Mouse (Mus musculus) ES-CJ7 (cell line): ENCODE measurements at regions not wholly inside any gene's neighbourhood (a gene's known extent, or its start where the extent isn't known, plus 50 kb on each side); places are given as distances from the start of the nearest gene placed in this dataset.

Experiments
- DNase-seq: peaks from one replicate; pipeline ENCODE4 v3.0.0; 2011; ENCODE audit warnings: low read depth, low spot score

DNA sequence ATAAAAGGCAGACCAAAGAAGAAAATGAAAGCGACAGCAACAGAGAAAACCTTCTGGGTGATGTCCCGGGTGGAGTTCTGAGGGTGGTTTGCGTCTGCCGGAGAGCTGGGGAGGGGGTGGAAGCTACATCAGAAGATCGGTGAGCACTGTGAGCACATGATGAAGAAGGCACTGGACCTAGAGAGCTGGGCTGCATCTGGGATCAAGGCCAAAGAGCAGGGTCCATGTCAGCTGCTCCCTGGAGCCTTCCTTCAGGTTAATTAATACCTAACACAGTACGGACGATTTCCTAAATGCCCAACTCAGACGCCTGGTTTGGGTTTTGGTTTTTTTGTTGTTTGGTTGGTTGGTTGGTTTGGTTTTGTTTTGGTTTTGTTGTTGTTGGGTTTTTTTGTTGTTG, 228.6 kb upstream of the Zfp637 start:
- DNase-seq, result no peak

DNA sequence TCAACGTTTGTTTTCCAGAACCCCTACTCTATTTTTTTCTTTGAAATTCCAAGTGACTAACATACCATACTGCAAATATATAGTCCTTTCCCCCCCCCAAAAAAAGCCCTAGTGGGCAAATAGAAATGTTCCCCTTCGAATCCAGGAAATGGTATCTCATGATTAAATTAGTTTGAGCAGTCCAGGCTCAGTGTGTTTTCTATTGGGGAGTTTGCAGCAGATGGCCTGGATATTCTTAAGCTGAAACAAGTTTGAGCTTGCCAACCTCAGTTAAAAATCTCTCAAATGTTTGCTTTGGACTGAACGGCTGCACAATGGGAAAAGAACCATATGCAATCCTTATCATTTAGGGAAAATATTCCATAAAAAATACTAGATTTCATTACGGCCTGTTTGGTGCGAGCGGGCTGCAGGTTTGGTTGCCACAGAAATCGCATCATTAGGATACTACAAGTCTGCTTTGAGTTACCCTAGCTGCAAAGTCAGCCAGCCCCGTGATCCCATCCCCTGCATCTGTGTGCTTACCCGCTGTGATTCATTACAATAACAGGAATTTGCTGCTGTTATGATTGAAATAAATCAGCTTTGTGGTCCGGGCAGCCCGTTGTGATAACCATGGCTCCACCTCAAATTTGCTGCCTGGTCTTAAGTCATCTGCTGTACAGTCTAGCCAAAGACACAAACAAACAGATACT, 227.2 kb upstream of the Zfp637 start:
- DNase-seq, result no peak

DNA sequence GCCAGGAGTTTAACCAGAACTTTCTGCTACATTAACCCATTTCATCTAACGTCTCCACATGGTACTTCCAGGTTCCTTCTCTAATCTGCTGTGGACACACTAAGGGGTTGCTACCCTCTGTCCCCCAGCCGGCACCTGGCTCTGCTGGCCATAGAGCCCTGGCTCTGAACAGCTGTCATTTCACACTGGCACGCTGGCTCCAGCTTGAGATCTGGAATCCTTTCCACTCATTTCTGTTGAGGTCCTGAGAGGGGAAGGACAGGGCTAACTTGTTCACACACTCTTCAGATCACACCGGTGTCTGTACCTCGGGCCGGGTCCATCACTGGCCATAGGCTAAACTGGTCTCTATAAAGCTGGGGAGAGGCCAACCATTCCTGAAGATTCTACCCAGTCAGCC, 226.6 kb upstream of the Zfp637 start:
- no peak for DNase-seq

DNA sequence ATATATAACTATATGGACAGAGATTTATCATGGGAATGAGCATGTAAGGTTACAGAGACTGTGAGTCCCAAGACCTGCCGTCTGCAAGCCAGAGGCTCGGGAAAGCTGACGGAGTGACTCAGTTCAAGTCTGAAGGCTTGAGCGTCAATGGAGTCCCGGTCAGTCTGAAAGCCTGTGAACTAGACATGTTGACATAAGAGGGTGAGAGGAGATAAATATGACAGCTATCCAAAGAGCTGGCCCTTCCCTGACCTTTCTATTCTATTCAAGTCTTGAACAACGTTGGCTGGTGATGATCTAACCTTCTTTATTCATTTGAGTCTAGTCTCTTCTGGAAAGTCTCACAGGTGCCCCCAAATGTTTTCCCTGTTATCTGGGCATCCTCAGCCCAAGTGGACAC, 223.8 kb upstream of the Zfp637 start:
- no peak for DNase-seq

DNA sequence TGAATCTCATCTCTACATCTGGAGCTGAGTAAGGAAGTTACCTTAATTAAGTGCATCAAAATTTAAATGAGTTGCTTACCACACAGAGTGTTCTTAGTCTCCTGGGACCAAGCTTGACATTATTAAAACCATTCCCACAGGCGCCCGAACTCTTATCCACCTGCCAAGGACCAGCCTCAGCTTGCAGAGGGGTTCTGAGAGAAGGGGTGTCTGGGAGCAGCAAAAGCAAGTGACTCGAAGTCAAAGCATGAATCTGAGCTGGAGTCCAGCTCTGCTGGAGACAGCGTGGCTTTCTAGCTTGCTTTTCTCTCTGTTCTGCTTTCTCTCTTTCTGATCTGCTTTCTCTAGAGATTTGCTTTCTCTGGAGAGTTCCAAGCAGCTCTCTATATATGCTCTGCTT, 223.0 kb upstream of the Zfp637 start:
- no peak for DNase-seq

DNA sequence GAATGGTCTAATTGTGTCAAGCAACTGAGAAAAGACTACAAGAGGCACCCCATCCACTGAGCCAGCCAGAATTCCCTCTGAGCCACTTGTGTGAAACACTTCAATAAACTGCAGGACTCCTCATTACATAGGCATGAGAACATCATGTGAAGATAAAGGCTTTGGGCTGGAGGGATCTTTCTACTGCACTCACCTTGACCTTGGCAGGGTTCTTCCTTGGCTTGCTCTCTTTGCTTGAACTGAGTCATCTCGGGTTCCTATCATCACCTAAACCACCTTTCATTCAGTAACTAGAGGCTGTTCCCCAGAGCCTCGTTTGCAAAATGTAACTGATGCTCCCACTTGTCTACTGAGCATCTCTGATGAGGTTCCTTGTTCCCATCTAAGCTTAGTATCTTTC, 221.4 kb upstream of the Zfp637 start:
- DNase-seq, result no peak

DNA sequence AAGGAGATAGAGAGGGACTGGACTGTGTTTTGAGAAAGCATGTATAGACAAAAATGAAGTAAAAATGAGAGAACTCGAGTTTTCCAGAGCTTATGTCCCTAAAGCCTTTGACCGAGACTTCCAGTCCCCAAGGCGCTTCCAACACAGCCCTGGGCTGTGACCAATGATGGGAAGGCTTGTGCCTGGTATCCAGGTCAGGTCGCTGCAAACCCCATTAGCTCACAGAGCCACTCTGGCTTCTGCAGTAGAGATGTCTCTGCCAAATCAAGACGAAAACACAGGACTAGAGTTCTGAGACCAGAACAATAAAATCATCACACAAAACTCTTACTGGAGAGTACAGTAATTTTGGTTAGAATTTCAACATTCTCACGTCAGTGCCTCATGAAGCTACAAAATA, 218.5 kb upstream of the Zfp637 start:
- DNase-seq, result no peak

DNA sequence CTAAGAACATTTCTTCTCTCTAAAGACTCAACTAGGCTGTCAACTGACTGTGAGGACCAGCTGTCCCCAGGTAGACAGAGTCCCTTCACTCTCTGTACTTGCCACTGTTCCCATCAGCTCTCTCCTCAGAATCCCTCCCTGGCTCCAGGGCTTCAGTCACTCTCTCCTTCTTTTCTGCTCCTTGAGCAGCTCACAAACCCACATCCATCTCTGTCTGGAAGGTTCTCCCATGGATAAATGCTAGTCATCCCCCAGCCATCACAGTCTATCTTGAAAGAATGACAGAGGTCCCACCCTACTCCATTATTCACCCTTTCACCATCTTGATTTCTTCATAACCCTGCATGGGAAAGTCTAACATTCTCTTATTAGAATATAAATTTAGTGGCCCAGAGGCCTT, 218.0 kb upstream of the Zfp637 start:
- no peak for DNase-seq

DNA sequence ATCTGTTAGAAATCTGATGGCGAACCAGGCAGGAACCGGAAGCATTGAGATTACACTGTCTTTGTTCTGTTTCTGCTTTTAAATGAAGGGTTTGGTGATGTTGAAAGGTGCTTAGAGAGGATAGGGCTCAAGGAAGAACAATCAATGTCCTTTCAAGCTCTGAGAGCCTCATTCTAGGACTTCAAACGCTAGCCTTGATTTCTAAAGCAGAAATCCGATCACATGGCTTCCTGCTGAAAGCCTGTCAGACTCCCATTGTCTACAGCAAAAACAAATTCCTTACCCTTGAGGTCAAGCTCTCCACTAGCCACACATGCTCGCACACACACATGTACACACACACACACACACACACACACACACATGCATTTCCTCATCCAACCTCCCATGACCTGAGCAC, 215.3 kb upstream of the Zfp637 start:
- DNase-seq, result no peak

DNA sequence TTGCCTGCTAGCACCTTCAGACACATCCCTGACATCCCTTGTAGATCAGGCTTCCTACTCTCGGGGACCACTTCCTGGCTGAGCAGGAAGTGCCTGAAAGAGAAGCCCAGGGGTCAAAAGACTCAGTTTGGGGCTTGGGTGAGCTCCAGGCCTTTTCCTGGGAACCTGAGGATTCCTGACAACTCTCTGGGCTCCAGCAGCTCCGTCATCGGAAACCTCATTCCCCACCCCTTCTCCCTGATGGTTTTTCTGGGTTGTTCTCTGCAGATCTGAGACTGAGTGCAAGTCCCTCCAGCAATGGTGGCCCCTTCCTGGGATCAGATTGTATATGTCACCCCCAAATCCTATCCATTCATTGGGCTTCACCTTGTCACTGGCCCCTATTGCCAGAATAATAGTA, 213.5 kb upstream of the Zfp637 start:
- DNase-seq, result no peak

DNA sequence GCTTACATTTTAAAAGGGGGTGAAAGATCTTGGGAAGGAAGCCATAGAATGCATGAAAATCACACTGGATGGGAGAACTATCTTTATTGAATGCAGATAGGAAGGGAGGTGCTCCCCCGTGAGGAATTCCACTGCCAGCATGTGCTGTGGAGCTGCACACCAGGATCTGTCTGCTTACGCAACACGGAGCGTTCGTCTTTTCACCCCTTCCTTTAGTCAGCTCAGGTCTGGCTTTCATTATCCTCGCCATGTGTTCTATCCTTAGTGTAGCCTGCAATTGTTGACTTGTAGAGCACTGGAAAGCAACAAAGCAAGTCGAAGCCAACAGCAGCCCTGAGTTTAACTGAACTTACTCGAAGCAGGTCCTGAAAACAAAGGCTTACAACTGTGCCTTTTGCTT, 194.4 kb upstream of the Zfp637 start:
- DNase-seq, result no peak

DNA sequence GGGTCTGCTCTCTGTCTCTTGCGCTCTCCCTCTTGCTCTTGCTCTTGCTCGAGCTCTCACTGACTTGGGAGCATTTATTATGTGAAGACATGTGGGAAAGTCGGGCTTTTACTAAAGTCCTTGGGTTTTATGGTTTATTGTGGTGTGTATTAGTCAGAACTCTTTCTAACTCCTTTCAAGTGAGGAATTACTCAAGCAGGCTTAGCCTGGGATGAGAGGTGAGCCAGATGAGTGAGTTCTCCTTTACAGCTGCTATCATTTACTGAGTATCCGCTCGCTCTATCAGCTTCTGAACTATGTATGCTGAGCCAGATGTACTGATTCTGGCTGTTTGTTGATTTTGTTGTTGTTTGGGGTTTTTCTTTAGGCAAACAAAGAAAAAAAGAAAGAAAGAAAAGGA, 190.4 kb upstream of the Zfp637 start:
- DNase-seq, result no peak

DNA sequence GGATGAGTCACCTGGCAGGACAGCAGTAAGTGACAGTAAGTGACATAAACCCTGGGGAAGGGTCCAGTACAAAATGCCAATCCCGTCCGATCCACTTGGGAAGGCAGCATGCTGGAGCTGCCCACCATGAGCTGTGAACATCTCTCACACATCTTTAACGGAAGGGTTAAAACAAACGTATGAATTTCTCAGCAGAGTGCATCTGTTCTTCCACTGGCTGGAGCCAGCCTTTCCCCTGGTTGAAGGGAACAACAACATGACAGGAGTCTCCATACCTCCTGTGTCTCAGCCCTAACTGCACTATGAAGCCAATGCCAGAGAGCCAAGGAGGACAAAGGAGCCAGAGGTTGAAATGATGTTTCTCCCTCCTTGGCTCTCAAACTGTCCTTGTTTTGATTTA, 189.4 kb upstream of the Zfp637 start:
- no peak for DNase-seq

DNA sequence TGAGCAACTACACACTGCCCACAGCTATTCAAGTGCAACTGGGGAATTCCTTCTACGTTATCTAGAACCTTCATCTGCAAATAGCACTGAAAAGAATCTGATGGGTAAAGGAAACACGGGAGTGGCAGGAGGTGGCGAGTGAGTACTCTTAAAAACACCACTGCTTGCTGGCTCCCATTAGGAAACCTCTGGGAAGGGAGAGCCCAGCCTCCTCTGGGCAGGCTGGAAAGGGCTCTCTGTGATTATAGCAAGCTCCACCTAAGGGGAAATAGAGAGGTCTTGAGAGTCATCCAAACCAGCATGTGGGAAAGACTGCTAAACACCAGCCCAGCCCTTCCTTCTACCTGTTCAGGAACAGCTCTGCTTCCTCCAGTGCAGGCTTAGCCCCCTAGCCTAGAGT, 189.0 kb upstream of the Zfp637 start:
- DNase-seq, result no peak

DNA sequence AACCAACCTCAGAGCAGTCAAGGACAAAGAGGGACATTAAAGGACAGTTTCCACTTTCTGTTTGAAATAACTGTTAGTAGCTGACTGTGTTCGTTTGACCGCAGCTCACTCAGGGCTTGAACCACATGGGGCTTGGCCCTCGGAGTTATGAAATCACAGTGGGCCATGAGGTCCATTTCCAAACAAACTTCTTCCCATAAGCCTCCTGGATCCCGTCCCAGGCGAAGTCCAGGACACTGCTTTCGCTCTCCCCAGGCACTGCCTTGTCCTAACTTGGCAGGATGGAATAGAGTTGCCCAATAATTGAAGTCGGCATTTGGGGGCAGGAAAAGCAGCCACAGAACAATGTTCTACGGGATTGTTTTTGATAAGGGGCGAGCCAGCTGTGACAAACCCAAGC, 188.1 kb upstream of the Zfp637 start:
- no peak for DNase-seq

DNA sequence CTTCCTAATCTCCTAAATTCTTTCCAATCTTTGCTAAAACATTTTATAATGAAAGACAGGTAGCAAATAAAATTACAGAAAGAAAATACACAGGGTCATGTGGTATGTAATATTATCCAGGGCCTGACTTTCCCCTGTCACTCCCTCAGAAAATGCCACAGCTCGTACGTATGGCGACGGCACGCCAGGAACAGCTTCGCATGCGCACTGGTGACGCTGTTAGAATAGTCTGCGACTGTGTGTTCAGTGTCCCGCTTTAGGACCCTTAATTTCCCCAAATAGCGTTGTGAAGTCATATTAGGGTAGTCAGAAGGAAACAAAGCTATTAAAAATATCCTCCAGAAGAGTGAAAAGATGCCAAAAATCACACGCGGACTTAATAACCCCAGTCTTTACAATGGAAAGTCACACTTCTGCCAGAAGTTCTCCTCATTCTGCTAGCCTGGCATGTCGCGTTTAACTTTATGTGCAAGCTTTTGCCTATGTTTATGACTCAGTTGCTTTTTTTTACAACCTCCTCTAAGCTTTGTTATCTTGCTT, 187.0 kb upstream of the Zfp637 start:
- no peak for DNase-seq

DNA sequence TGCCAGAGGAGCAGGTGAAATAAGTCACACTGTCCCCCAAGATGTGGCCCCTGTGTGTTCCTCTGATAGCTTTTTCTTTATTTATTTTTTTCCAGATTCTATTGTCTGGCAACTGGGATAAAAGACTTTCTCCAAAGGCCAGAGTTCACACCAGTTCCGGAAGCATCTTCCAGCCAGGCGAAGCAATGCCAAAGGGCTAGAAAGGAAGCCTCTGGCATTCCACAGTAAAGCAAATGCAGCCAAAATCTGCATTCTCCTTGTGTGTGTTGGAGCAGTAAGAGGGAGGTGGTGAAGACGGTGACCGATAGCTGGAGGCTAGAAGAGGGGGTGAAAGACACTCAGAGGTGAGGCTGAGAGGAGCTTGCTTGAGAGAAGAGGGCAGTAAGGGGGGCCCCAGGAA, 185.0 kb upstream of the Zfp637 start:
- no peak for DNase-seq

DNA sequence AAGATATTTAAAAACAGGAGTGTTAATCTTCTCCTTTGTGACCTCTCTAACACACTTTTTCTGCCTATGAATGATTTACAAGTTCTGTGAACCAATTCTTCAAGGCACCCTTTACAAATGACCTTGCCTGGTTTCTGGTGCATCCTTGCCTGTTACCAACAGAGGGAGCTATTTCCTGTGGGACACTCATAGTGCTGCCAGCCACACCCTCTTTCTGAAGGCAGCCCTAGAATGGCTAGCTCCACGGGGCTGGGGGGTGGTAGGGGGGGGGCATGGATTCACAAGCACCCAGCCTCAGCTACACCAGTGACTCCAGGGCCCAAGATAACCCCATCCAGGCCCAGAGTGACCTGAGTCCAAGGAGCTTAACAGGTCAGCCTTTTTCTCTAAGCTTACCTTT, 180.4 kb upstream of the Zfp637 start:
- DNase-seq, result peak; percentile 54

DNA sequence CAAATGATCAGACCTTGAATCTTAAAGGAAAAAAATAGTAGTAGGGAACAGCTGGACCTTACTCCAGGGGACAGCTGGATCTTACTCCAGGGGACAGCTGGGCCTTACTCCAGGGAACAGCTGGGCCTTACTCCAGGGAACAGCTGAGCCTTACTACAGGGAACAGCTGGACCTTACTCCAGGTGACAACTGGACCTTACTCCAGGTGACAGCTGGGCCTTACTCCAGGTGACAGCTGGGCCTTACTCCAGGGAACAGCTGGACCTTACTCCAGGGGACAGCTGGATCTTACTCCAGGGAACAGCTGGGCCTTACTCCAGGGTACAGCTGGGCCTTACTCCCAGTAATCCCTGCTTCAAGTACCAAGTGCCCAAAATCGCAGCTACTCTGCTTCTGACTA, 178.3 kb upstream of the Zfp637 start:
- DNase-seq, result no peak

DNA sequence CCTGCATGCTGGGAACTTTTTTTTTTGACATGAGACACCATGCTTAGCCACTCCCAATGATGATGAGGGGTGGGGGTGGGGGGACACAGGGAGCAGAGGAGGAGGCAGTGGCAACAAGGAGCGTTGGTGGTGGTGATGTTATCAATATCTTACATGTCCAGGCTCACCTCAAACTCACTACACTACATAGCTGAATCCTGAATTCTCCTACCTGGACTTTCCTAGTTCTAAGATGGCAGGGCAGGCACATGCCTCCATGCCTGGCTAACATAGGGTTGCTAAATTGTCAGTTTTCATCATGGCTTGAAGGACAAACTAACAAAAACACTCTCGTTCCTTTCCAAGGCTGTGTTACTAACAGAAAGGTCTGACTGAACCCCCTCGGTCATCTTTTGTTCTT, 170.6 kb upstream of the Zfp637 start:
- DNase-seq, result no peak

DNA sequence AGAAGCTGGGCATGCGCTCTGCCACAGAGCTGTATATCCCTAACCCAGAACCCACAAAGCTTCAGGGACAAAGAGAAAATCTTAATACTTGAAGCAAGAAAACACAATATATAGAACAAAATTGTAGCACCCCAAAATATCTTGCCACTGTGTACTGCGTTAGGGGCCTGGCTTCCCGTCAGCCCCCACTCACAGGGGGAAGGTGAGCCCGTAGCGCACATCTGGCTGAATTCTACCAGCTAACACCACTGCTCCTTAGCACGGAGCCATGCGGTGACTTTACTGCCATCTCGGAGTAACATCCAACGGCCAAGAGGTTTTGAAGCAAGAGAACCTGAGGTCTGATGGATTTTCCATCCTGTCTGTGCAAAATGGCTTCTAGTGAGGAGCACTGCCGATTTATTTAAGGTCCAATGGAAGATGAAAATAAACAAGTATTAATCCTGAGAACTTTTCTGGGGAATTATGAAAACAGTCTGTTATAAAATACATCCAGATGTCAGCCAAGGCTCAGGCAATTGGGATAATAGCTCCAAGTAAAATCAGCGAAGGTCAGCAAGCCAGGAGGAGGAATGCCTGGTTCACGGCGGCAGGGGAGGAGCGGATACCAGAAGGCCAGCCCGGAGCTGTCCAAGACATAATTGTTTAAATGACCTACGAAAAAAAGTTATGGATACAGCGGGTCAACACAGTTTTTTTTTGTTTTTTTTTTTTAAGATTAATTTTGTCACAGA, 170.0 kb upstream of the Zfp637 start:
- DNase-seq, result no peak

DNA sequence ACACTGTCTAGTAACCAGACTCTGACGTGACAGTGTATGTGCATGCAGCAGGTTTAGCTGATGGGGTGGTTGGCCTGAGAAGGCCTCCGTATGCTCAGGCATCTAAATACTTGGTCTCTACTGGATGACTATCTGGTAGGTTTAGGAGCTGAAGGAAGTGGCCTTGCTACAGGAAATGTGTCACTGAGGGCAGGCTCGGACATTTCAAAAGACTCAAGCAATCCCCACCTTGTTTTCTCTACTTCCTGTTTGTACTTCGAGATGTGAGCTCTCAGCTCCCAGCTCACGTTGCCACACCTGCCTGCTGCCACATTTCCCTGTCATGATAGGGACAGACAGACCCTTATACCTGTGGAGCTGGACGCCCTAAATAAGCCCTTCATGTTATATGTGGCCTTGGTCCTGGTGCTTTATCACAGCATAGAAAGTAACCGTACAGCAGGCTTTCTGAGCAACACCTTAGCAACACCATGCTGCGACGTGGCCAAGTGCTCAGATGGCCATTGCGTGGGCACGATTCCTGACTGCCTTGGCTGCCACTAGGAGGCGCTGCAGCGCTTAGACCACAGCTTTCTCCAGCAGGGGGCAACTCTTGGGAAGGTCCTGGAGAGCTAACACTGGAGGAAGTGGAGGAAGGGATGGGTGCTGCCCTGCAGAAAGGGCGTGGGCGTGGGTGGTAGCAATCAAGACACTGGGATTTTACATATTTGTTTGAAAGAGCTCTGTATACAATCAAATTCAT, 165.8 kb upstream of the Zfp637 start:
- DNase-seq, result peak; percentile 81
